Mouse (Mus musculus): ENCODE data around the gene Fbxw21.

DNA sequence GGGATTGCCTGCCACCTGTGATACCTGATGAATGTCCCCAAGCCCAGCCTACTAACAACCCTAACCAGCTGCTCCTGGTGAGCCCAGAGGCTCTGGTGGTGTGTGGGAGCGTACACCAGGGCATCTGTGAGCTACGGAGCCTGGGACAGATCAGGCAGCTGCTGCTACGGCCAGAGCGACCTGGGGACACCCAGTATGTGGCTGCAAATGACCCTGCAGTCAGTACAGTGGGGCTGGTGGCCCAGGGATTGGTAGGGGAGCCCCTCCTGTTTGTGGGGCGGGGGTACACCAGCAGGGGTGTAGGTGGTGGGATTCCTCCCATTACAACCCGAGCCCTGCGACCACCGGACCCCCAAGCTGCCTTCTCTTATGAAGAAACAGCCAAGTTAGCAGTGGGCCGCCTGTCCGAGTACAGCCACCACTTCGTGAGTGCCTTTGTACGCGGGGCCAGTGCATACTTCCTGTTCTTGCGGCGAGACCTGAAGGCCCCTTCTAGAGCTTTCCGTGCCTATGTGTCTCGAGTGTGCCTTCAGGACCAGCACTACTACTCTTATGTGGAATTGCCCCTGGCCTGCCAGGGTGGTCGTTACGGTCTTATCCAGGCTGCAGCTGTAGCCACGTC, 61.4 kb downstream of the Fbxw21 start:
- no peak for TF ChIP-seq EP300 (IDR thresholded peaks at IDR 0.05; ENCODE audit: low read depth)
- no peak for TF ChIP-seq CTCF (IDR thresholded peaks at IDR 0.05; ENCODE audit: low read depth)

All from heart, postnatal 0 days (tissue).